Mouse (Mus musculus) thymus, adult 2 months (tissue): ENCODE measurements around the gene Olfr11.

Experiments
- CTCF ChIP-seq: fragments of 200-500 bp; IDR thresholded peaks from 2 replicates; pipeline ENCODE4 v1.5.1; 2012; ENCODE audit warnings: mild to moderate bottlenecking, control low read depth, low read length, moderate library complexity, borderline replicate concordance; ENCODE audit not compliant: control insufficient read depth, poor library complexity, insufficient read depth; ENCODE audit errors: extremely low read depth
- POLR2A ChIP-seq: fragments of 200-500 bp; IDR thresholded peaks from 2 replicates; pipeline ENCODE4 v1.6.1; 2012; ENCODE audit warnings: mild to moderate bottlenecking, low read length, control low read depth, moderate library complexity; ENCODE audit not compliant: control insufficient read depth, poor library complexity, insufficient read depth; ENCODE audit errors: extremely low read depth

DNA sequence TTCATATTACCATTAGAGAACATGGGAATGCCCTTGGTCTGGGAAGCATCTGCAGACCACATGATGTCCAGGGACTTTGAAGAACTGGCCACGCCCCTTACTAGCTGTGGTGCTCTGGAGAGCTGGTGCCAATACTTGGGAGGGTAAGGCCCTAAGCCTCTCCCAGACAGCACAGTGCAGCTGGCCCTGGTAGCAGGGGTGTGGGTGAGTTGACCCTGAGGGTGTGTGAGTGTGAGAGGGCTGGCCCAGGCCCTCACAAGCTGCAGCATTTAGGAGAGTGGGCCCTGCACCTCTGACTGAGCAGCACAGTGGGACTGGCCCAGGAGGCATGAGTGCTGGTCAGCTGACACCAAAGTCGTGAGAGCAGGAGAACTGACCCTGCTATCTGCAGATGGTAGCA, 50.7 kb downstream of the Olfr11 start:
- TF ChIP-seq POLR2A (no peak), CTCF (no peak)
